ENCODE assay signal across 15 mouse cellular contexts in the genomic region with DNA sequence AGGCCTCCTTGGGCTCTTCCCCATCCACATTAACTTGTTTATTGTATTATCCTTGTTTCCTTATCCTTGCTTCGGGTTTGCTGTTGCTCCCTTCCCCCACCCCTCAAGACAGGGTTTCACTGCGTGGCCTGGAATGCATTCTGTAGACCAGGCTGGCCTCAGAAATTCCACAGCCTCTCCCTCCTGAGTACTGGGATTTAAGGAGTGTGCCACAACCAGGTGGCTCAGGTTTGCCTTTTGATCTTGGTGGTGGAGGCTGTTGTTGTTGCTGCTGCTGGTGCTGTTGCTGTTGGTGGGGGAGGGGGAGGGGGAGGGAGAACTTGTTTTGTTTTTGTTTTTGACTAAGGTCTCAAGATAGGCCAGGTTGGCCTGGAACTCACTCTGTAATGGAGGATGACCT.
"Had no signal": no experiment of that assay in that cellular context is flagged by ENCODE, and none has a peak within 500 bp of the region (broad histone marks: within the 10 kb centered on the region; RNA-seq: fewer than 3 reads in every experiment).

No protein-coding gene starts in this region.

- H3K4me3 ChIP-seq: kidney, embryonic 15.5 days; left cerebral cortex, adult 2 months; limb, embryonic 13.5 days; neural tube, embryonic 13.5 days had no signal

- ATAC-seq: midbrain, embryonic 16.5 days had no signal

- H3K4me2 ChIP-seq: kidney, embryonic 15.5 days; limb, embryonic 13.5 days; midbrain, embryonic 11.5 days; neural tube, embryonic 13.5 days had no signal

- H3K27ac ChIP-seq: kidney, embryonic 15.5 days; left cerebral cortex, adult 2 months; limb, embryonic 13.5 days; liver, embryonic 14.5 days; neural tube, embryonic 13.5 days had no signal

- DNase-seq: kidney, adult 2 months; kidney, postnatal 14 days; lung, adult 18-20 months; retina, postnatal 1 day; right cerebral cortex, postnatal 4 days; spleen, adult 18-20 months; thymus, adult 18-20 months; thymus, postnatal 25 days had no signal

- H3K9me3 ChIP-seq: kidney, embryonic 15.5 days; limb, embryonic 13.5 days; neural tube, embryonic 13.5 days had no signal

- H3K4me1 ChIP-seq: kidney, embryonic 15.5 days; limb, embryonic 13.5 days had no signal

- H3K27me3 ChIP-seq: kidney, embryonic 15.5 days; limb, embryonic 13.5 days; neural tube, embryonic 13.5 days had no signal

- H3K36me3 ChIP-seq: kidney, embryonic 15.5 days; limb, embryonic 13.5 days; neural tube, embryonic 13.5 days had no signal

- H3K9ac ChIP-seq: kidney, embryonic 15.5 days; limb, embryonic 13.5 days; liver, embryonic 14.5 days; neural tube, embryonic 13.5 days had no signal
